Mouse (Mus musculus) heart, embryonic 16.5 days (tissue): ENCODE measurements at regions not wholly inside any gene's neighbourhood (a gene's known extent, or its start where the extent isn't known, plus 50 kb on each side); places are given as distances from the start of the nearest gene placed in this dataset. TPM values are rescaled to one million over a fixed set of nuclear protein-coding genes. Genes with fewer than 3 reads are reported as not detected.

Source experiments
- ATAC-seq: fragments of 200-750 bp; cut with Nextera tagmentation; replicated peaks from 2 replicates; pipeline ENCODE4 v1.8.0; 2017; ENCODE audit warnings: moderate number of reproducible peaks; ENCODE audit not compliant: insufficient read depth, low FRiP score; ENCODE audit errors: extremely low read depth
- H3K27ac ChIP-seq: fragments of 300-500 bp; sonication (generic); 2 replicates; pipeline ENCODE4 v1.5.1; 2014; ENCODE audit warnings: mild to moderate bottlenecking, low read length, control low read depth, moderate library complexity
- H3K27me3 ChIP-seq: fragments of 300-500 bp; sonication (generic); 2 replicates; pipeline ENCODE4 v1.6.1; 2014; ENCODE audit warnings: low read length, mixed read lengths; ENCODE audit not compliant: control insufficient read depth, insufficient read depth
- H3K36me3 ChIP-seq: fragments of 300-500 bp; sonication (generic); 2 replicates; pipeline ENCODE4 v1.6.1; 2014; ENCODE audit not compliant: control insufficient read depth, insufficient read depth
- H3K4me1 ChIP-seq: fragments of 300-500 bp; sonication (generic); 2 replicates; pipeline ENCODE4 v1.6.1; 2014; ENCODE audit warnings: low read length, mixed read lengths; ENCODE audit not compliant: control insufficient read depth, insufficient read depth
- H3K4me2 ChIP-seq: fragments of 300-500 bp; sonication (generic); 2 replicates; pipeline ENCODE4 v1.6.1; 2014; ENCODE audit warnings: low read depth, mild to moderate bottlenecking, control low read depth, low read length
- H3K4me3 ChIP-seq: fragments of 300-500 bp; sonication (generic); 2 replicates; pipeline ENCODE4 v1.5.1; 2014; ENCODE audit warnings: mild to moderate bottlenecking, control low read depth, low read length
- H3K9ac ChIP-seq: fragments of 300-500 bp; sonication (generic); 2 replicates; pipeline ENCODE4 v1.6.1; 2014; ENCODE audit warnings: low read length, control low read depth
- H3K9me3 ChIP-seq: fragments of 300-500 bp; sonication (generic); replicated peaks from 2 replicates; pipeline ENCODE4 v1.6.1; 2016; ENCODE audit warnings: low read length; ENCODE audit not compliant: control insufficient read depth
- WGBS: fragments of 180-500 bp; shearing (Covaris S2); extraction: QIAGEN DNeasy Blood & Tissue Kit; methylation state at CpG from one replicate; pipeline ENCODE4 v1.1.7; 2014; 5-methylcytosine and 5-hydroxymethylcytosine counted together
- microRNA-seq: library from miRNA; unstranded; fragments of <30 nt; microRNA quantifications from one replicate; pipeline ENCODE4, GENCODE M21; 2017

- ATAC-seq = no peak
- Histone ChIP-seq H3K4me3 (no peak overlapping the region), H3K27me3 (no peaks in the 10 kb centered on the region), H3K27ac (no peak overlapping the region), H3K4me2 (no peak overlapping the region), H3K36me3 (no peaks in the 10 kb centered on the region), H3K4me1 (no peaks in the 10 kb centered on the region), H3K9me3 (no peaks in the 10 kb centered on the region), H3K9ac (no peak overlapping the region)
- 52% methylated on average over 2 of the region's 2 CpGs for WGBS
Observed at GRCm38 (mm10) chr12:30425301-30425700, 52.1 kb upstream of the Sntg2 start.

Small RNA genes lying in the stretch of these regions (microRNA-seq; reads per million reads assigned to microRNA genes)
- not detected for gene Gm25865
